Mouse (Mus musculus) embryonic facial prominence, embryonic 13.5 days (tissue): ENCODE data around the gene Wdr78. TPM values are rescaled to one million over a fixed set of nuclear protein-coding genes. Genes with fewer than 3 reads are reported as not detected.
A peak's percentile ranks its signal among the peaks of the same experiment; 100 is the strongest.

Experiments used
- ATAC-seq: fragments of 200-750 bp; cut with Nextera tagmentation; 2 replicates; pipeline ENCODE4 v1.8.0; 2017; ENCODE audit warnings: low read depth; ENCODE audit not compliant: insufficient number of reproducible peaks, insufficient read depth, low FRiP score, low TSS enrichment
- H3K27ac ChIP-seq: fragments of 300-500 bp; sonication (generic); 2 replicates; pipeline ENCODE4 v1.5.1; 2015; ENCODE audit warnings: moderate library complexity, mild to moderate bottlenecking, inconsistent platforms
- H3K27me3 ChIP-seq: fragments of 300-500 bp; sonication (generic); 2 replicates; pipeline ENCODE4 v1.6.1; 2015; ENCODE audit warnings: mild to moderate bottlenecking, inconsistent platforms
- H3K36me3 ChIP-seq: fragments of 300-500 bp; sonication (generic); 2 replicates; pipeline ENCODE4 v1.6.1; 2015; ENCODE audit warnings: mild to moderate bottlenecking, inconsistent platforms
- H3K4me1 ChIP-seq: fragments of 300-500 bp; sonication (generic); 2 replicates; pipeline ENCODE4 v1.6.1; 2015; ENCODE audit warnings: inconsistent platforms
- H3K4me2 ChIP-seq: fragments of 300-500 bp; sonication (generic); 2 replicates; pipeline ENCODE4 v1.6.1; 2015; ENCODE audit warnings: moderate library complexity, mild to moderate bottlenecking, inconsistent platforms
- H3K4me3 ChIP-seq: fragments of 300-500 bp; sonication (generic); 2 replicates; pipeline ENCODE4 v1.5.1; 2015; ENCODE audit warnings: mild to moderate bottlenecking, inconsistent platforms
- H3K9ac ChIP-seq: fragments of 300-500 bp; sonication (generic); 2 replicates; pipeline ENCODE4 v1.6.1; 2015; ENCODE audit warnings: mild to moderate bottlenecking, inconsistent platforms
- H3K9me3 ChIP-seq: fragments of 300-500 bp; sonication (generic); 2 replicates; pipeline ENCODE4 v1.6.1; 2016; ENCODE audit warnings: inconsistent platforms
- WGBS: fragments of 180-500 bp; shearing (Covaris S2); methylation state at CpG from one replicate; pipeline ENCODE4 v1.1.7; 2015; ENCODE audit warnings: mixed read lengths; 5-methylcytosine and 5-hydroxymethylcytosine counted together
- polyA plus RNA-seq: library from polyadenylated mRNA; unstranded; fragments of >200 nt; fragmentation: Nextera tagmentation; extraction: Ambion mirVana; gene quantifications from 2 replicates; pipeline ENCODE4 v1.2.1, GENCODE M21; 2015

Gene Wdr78
- polyA plus RNA-seq, 1 experiment from 2014 or later: 4.5 TPM

DNA sequence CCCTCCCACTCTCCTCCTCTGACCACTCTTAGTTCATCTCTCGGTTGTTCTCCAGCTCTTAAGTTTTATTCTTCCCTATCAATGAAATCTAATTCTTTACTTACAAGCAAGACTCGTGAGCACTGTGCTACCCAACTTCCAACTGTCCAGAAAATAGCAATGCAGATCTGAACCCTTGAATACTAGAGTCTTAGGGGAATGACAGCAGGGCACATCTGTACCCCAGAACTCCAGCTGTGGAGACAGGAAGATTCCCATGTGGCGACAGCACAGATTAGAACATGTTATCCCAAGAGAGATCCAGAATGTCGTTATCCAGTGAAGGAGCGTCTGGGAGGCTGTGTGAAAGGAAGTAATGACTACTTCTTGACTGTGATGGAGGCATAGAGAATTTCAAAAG is 108.1 kb downstream of the Wdr78 start:
- 54% methylated on average over 5 of the region's 5 CpGs for WGBS
- no peak overlapping the region for H3K4me3 ChIP-seq
- H3K27ac ChIP-seq: peak overlapping the region; percentile 63

DNA sequence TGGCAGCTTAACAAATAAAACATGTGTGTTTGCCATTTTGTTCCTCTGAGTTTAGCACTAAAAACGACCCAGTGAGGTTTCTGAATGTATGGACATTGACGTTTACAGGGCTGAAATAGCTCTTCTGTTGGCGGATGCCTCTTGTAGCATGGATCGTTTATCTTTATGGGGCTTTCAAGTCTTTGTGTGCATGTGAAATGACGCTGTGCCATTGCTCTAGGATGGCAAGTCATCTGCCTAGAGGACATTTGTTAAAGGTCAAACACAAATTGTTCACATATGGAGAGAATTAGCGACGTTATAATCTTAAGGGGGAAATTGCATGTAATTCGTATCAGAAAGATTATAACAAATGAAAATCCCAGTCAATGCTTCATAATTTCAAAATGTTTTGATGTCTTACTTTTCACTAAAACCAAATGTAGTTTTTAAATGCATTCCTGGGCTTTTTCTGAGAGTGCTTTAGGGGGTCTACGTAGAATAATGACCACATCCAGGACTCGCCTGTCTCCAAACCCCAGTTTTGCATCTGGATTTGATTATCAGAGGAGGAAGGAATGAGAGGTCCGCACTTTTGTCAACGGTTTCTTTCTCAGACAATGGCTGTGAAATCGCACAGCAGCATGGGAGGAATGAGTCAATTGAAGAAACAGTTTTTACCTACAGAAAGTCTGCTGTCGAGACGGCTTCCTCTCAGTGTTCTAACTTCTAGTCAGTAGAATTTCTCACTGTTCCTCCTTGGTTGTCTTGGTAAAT is 109.0 kb downstream of the Wdr78 start:
- no peaks in the 10 kb centered on the region for H3K36me3 ChIP-seq
- peaks cover 28% of the 10 kb centered on the region for H3K4me1 ChIP-seq
- H3K4me2 ChIP-seq: 0 out of 2 replicates have a peak overlapping the region, but pooled peaks have one; percentile 1
- H3K4me3 ChIP-seq: no peak overlapping the region
- peak overlapping the region; percentile 63 for H3K27ac ChIP-seq
- H3K9me3 ChIP-seq: no peaks in the 10 kb centered on the region
- H3K9ac ChIP-seq: no peak overlapping the region
- no peaks in the 10 kb centered on the region for H3K27me3 ChIP-seq
- no peak for ATAC-seq
- WGBS: 22% methylated on average over 15 of the region's 15 CpGs

More for the DNA sequence above, 108.1 kb downstream of the Wdr78 start:
- ATAC-seq: no peak
- H3K9ac ChIP-seq: no peak overlapping the region
- no peak overlapping the region for H3K4me2 ChIP-seq
- H3K4me1 ChIP-seq: peaks cover 28% of the 10 kb centered on the region
- H3K9me3 ChIP-seq: no peaks in the 10 kb centered on the region
- no peaks in the 10 kb centered on the region for H3K27me3 ChIP-seq
- no peaks in the 10 kb centered on the region for H3K36me3 ChIP-seq

DNA sequence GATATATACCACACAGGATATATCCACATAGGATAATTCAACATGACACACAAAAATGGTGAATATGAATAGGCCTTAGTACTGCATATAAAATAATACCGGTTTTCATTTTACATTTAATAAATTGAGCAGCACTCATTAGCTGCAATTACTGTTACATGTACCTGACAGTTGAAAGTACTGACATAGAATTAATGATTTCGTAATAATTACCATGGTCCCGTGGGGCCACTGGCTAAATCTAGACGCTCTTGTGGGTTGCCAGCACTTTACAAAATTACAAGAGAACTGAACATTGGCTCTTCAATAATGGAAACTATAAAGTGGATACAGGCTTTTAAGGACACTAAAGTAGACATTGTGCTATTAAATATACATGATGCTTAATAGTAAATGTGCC is 109.7 kb downstream of the Wdr78 start:
- H3K9ac ChIP-seq: no peak overlapping the region
- no peak overlapping the region for H3K4me3 ChIP-seq
- 72% methylated on average over 4 of the region's 4 CpGs for WGBS
- ATAC-seq: no peak
- H3K36me3 ChIP-seq: no peaks in the 10 kb centered on the region
- H3K9me3 ChIP-seq: no peaks in the 10 kb centered on the region
- peaks cover 28% of the 10 kb centered on the region for H3K4me1 ChIP-seq
- no peak overlapping the region for H3K4me2 ChIP-seq
- no peaks in the 10 kb centered on the region for H3K27me3 ChIP-seq
- peak overlapping the region; percentile 63; the same call in 1 of the 2 replicates for H3K27ac ChIP-seq

DNA sequence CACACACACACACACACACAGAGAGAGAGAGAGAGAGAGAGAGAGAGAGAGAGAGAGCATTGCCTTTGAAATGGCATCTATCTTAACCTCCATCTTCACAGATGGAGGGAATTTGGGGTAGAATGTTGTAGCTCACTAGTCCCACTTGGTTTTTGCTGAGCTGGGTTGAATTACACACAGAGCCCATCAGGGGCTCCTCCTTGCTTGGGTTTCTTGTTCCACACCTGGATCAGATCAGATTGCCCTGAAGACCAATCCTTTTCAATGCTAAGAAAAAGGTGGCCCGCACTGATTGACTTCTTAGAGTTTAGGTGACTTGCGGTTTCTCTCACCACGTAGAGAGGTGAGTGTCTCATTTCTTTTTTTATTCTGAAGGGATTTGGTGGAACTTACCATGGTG is 122.7 kb downstream of the Wdr78 start:
- ATAC-seq: 0 out of 2 replicates have a peak, but pooled peaks have one; percentile 54
- Histone ChIP-seq H3K4me1 (peaks cover 19% of the 10 kb centered on the region), H3K9me3 (no peaks in the 10 kb centered on the region), H3K27me3 (no peaks in the 10 kb centered on the region), H3K36me3 (no peaks in the 10 kb centered on the region), H3K4me3 (no peak overlapping the region), H3K4me2 (no peak overlapping the region), H3K9ac (no peak overlapping the region), H3K27ac (no peak overlapping the region)
- WGBS: 18% methylated on average over 3 of the region's 3 CpGs

DNA sequence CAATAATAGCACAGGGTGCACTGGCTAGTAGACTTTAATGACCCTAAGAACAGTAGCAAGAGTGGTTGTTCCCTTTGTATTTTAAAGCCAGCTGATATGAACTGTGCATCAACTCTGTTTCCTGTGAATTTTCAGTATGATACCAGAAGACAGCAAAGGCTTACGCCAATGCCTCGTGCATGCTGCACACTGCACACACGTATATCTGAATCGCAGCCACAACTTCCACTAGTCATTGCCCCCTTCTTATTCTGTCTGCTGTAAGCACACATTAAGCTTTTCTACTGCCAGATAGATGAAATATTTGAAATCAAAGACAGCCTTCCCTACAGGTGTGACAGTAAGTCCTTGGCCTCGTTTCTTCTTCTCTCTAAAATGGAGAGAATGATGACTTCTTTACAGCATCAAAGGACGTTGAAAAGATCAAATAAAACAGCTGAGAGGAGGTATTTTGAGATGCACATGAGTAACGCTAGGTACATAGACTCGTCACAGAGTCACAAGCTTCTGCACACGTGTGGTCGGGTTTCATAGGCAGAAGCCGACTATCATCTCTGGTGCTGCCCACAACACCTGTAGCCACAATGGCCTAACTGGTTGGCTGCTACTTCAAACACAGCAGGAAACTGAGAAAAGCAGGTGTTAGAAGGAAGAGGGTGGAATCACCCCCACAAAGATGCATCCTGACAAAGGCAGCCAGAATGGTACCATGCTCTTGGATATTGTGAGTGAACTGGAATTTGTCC is 123.6 kb downstream of the Wdr78 start:
- no peak overlapping the region for H3K27ac ChIP-seq
- no peaks in the 10 kb centered on the region for H3K27me3 ChIP-seq
- peaks cover 19% of the 10 kb centered on the region for H3K4me1 ChIP-seq
- H3K9me3 ChIP-seq: no peaks in the 10 kb centered on the region
- no peaks in the 10 kb centered on the region for H3K36me3 ChIP-seq
- no peak overlapping the region for H3K9ac ChIP-seq
- no peak overlapping the region for H3K4me3 ChIP-seq
- no peak for ATAC-seq
- H3K4me2 ChIP-seq: no peak overlapping the region
- WGBS: 56% methylated on average over 11 of the region's 11 CpGs

DNA sequence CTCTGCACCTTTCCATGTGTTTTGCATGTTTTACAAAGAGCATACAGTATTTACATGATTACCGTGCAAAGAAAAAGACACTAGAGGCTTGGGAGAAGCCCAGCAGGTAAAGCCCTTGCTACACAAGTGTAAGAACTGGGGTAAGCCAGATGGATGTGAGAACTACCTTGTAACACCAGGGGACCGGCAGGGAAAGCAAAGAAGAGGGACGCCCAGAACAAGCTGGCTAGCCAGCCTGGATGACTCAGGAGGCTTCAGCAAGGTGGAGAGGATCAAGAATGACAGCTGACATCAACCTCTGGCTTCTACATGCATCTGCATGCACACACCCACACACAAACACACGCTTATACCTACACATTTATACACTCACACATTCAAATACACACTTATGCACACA is 124.3 kb downstream of the Wdr78 start:
- Histone ChIP-seq H3K27me3 (no peaks in the 10 kb centered on the region), H3K4me2 (no peak overlapping the region), H3K36me3 (no peaks in the 10 kb centered on the region), H3K9me3 (no peaks in the 10 kb centered on the region), H3K4me1 (peaks cover 19% of the 10 kb centered on the region), H3K9ac (no peak overlapping the region), H3K4me3 (no peak overlapping the region), H3K27ac (no peak overlapping the region)
- 73% methylated on average over 4 of the region's 4 CpGs for WGBS
- no peak for ATAC-seq

DNA sequence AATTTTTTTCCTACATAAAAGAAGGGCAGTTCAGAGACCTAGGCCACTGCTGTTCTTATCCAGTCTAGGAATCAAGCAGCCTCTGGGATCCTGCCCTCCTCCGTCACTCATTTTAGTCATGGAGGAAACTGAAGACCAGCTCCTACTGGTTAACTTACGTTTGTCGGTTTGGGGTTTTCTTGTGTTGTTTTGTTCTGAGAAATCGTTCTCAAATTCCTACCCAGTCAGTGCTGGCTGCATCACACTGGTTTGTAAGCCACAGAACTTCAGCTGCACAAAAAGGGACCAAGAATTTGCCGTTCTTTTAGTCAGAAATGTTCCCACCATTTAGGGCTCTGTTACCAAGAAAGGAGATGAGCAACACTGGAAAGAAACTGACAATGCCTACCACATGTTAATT is 125.0 kb downstream of the Wdr78 start:
- H3K27ac ChIP-seq: 0 out of 2 replicates have a peak overlapping the region, but pooled peaks have one; percentile 39
- 33% methylated on average over 5 of the region's 5 CpGs for WGBS
- ATAC-seq: no peak
- H3K9me3 ChIP-seq: no peaks in the 10 kb centered on the region
- H3K4me2 ChIP-seq: no peak overlapping the region
- H3K27me3 ChIP-seq: no peaks in the 10 kb centered on the region
- no peaks in the 10 kb centered on the region for H3K36me3 ChIP-seq
- no peak overlapping the region for H3K9ac ChIP-seq
- no peak overlapping the region for H3K4me3 ChIP-seq
- H3K4me1 ChIP-seq: peaks cover 19% of the 10 kb centered on the region

DNA sequence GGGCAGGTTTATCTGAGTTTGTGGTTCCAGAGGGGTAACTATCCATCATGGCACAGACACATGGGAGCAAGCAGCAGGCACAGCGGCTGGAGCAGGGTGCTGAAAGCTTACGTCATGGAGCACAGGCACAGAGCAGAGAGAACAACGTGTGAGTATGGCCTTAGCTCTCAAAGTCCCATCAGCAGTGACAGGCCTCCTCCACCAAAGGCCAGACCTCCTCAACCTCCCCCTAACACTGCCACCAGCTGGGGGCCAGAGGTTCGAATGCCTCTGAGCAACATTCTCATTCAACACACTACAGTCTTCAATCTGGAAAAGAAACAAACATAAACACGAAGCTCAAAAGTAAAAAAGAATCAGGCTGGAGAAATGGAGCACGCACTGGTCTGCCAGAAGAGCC is 125.8 kb downstream of the Wdr78 start:
- Histone ChIP-seq H3K36me3 (no peaks in the 10 kb centered on the region), H3K9me3 (no peaks in the 10 kb centered on the region), H3K4me3 (no peak overlapping the region), H3K4me2 (no peak overlapping the region), H3K27me3 (no peaks in the 10 kb centered on the region), H3K27ac (no peak overlapping the region), H3K4me1 (peaks cover 19% of the 10 kb centered on the region), H3K9ac (no peak overlapping the region)
- 80% methylated on average over 6 of the region's 6 CpGs for WGBS
- ATAC-seq: no peak

Other genes starting within 250 kb of the Wdr78 start
- 0.42 and 1.5 TPM in 2 replicates for gene Tctex1d1, start 135.9 kb downstream of the Wdr78 start, polyA plus RNA-seq
- gene Insl5, start 87.7 kb downstream of the Wdr78 start, polyA plus RNA-seq: not detected in 2 replicates
- gene Mier1, start 165 bp downstream of the Wdr78 start, polyA plus RNA-seq: 58.4 and 64.7 TPM in 2 replicates
- 12.9 and 18.1 TPM in 2 replicates for gene Slc35d1, start 100.6 kb upstream of the Wdr78 start, polyA plus RNA-seq
- gene 4921539E11Rik, start 176.3 kb upstream of the Wdr78 start, polyA plus RNA-seq: not detected in 2 replicates
- 14.9 and 17.9 TPM in 2 replicates for gene Oma1, start 199.3 kb upstream of the Wdr78 start, polyA plus RNA-seq